Mouse (Mus musculus) heart, adult 18-20 months (tissue): Measurements from ENCODE around the gene Nbl1. TPM values are rescaled to one million over a fixed set of nuclear protein-coding genes. Genes with fewer than 3 reads are reported as not detected.

Source experiments
- total RNA-seq, 2 experiments: library from RNA; stranded (reverse); gene quantifications; 2 replicates each; pipeline ENCODE4 v1.2.3; 2021

Gene Nbl1
- total RNA-seq, 2 experiments from 2014 or later = 17.2 to 28.6 TPM

Other genes with a start within 250 kb of the Nbl1 start
- 10 to 100 TPM; 31.6 to 41.3 TPM for gene Pla2g5, start 229.5 kb downstream of the Nbl1 start, total RNA-seq
- gene Gm13030, start 219.0 kb downstream of the Nbl1 start, total RNA-seq = not detected
- under 1 TPM in 1 of 2 experiments, not detected in 1; 0.69 TPM for gene Pla2g2e, start 215.1 kb downstream of the Nbl1 start, total RNA-seq
- 10 to 100 TPM in 1 of 2 experiments, 1 to 10 TPM in 1; 9.6 to 11.5 TPM for gene Otud3, start 179.0 kb downstream of the Nbl1 start, total RNA-seq
- gene Rnf186, start 125.9 kb downstream of the Nbl1 start, total RNA-seq = not detected
- gene Tmco4, start 120.1 kb downstream of the Nbl1 start, total RNA-seq = 10 to 100 TPM; 10.6 to 10.7 TPM
- not detected for gene Htr6, start 17.4 kb downstream of the Nbl1 start, total RNA-seq
- gene Minos1, start 38.1 kb upstream of the Nbl1 start, total RNA-seq = 100 to 1,000 TPM; 596 to 645 TPM
- gene Capzb, start 99.9 kb upstream of the Nbl1 start, total RNA-seq = 100 to 1,000 TPM; 356 to 380 TPM
- 1 to 10 TPM; 5.0 to 5.8 TPM for gene Pqlc2, start 217.7 kb upstream of the Nbl1 start, total RNA-seq
- gene Akr7a5, start 217.8 kb upstream of the Nbl1 start, total RNA-seq = 10 to 100 TPM; 55.9 to 57.5 TPM